Mouse (Mus musculus) hindlimb bud, embryonic 11.5 days (tissue): ENCODE measurements at regions not wholly inside any gene's neighbourhood (a gene's known extent, or its start where the extent isn't known, plus 50 kb on each side); places are given as distances from the start of the nearest gene placed in this dataset.
"Not testable (repeated sequence)": the region's sequence is repeated elsewhere in the genome, so short reads cannot be mapped to it uniquely, and the experiment has no call there.

Source experiments
- DNase-seq: peaks from one replicate; pipeline ENCODE4 v3.0.0-alpha.2; 2012; ENCODE audit warnings: low read depth, low spot score; ENCODE audit errors: extremely low spot score

DNA sequence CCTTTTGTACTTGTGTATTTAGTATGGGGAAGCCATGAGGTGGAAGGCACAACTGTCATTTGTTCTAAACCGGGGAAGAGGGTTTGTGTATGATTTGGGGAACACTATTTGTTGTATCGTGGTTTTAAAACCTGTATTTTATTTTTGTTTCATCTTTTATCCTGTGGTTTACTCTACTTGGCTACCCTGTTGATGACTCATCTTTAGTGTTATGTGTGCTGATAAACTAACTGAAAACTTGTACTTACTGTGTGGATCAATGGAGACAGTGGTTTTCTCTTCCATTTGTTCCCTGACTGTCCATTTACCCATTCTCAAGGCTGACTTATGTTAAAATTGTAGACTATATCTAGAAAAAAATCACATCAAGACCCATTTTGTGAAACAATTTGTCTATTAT lies 512.8 kb downstream of the Serpinb8 start:
- no peak for DNase-seq

- DNase-seq = no peak
Observed at GRCm38 (mm10) chr1:108110984-108111383, 521.2 kb downstream of the Serpinb8 start.

- DNase-seq = no peak
Observed at GRCm38 (mm10) chr1:108127393-108127792, 537.6 kb downstream of the Serpinb8 start.

DNA sequence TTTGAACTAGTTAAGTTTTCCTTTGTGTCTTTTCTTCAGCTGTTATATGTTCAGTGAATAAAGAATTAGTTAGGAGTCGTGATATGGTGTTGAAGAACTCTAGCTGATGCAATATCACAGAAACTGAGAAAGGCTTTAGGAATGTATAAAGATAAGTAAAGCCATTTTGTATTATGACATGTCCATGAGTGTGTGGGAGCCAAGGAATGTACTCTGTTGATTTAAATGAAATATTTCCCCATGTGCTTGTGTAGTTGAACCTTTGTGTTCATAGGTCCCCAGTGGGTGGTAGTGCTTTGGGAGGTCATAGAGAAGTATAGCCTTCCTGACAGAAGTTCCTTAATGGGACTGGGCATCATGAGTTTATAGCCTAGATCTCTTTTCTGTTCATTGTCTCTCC lies 542.2 kb downstream of the Serpinb8 start:
- DNase-seq = no peak

- DNase-seq = not testable (repeated sequence)
Observed at GRCm38 (mm10) chr1:108135346-108135745, 545.5 kb downstream of the Serpinb8 start.

DNA sequence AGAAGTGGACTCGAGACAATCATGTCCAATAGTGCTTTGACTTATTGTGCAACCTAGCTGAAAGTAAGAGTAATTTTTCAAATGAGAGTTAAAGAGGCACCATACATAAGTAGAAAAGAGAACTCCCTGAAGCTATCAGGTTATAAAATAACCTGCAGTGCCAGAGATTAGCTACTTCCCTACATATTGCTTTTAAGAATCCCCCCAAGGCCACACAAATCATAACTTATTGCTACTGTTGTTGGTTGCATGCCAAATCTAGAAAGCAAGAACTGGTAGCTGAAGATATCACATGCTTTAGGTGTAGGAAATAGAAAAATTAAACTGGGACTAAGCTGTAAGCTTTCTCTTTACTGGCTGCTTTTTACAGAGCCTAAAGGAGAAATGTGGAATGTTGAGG lies 554.3 kb downstream of the Serpinb8 start:
- no peak for DNase-seq

- no peak for DNase-seq
Observed at GRCm38 (mm10) chr1:108181350-108182167, 591.8 kb downstream of the Serpinb8 start.

- DNase-seq = no peak
Observed at GRCm38 (mm10) chr1:108182168-108182539, 592.3 kb downstream of the Serpinb8 start.

- DNase-seq = no peak
Observed at GRCm38 (mm10) chr1:108224047-108224446, 634.2 kb downstream of the Serpinb8 start.

DNA sequence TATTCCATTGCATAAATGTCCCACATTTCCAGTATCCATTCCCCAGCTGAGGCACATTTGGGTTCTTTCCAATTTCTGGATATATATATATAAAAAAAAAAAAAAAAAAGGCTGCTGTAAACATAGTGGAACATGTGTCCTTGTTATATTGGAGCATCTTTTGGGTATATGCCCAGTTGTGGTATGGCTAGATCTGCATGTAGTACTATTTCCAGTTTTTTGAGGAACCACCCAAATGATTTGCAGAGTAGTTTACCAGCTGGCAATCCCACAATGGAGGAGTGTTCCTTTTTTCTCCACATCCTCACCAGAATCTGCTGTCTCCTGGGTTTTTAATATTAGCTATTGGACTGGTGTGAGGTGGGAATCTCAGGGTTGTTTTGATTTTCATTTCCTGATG lies 650.3 kb downstream of the Serpinb8 start:
- no peak for DNase-seq

DNA sequence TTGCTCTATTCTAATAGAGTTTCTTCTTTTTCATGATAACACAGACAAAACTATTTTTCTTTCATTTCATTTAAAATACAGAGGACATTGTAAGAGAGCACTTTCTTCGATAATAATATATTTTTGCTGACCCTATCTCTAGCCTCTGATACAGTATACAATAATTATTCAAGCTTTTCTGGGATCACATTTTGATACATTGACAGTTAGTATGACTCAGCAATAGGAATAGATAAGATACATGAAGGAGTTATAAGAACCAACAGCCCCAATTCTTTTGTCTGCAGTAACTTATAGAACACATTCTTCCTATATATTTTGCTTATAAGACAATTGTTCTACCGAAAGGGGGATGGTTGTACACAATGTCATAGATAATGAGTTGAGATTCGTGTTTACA lies 665.3 kb downstream of the Serpinb8 start:
- DNase-seq = no peak

DNA sequence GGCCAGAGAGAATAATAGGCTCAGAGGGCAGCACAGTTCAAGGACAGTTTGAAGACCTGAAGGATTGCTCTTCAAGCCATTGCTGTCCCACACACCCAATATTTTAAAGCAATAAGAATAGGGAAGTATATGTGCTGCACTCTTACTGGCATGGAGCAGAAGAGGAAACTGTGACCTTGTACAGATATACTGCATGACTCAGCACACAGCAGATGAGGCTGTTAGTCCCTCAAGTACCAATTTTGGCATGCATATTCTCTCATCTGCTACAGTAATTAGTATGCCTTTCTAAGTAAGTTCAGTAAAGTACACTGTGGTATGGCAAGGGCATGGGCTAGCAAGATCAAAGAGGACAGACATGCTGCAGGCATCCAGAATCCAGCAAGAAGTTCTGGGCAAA lies 669.5 kb downstream of the Serpinb8 start:
- DNase-seq = no peak

GRCm38 (mm10) chr1:108282099-108282498 lies 692.3 kb downstream of the Serpinb8 start:
- DNase-seq = peak; percentile 39

DNA sequence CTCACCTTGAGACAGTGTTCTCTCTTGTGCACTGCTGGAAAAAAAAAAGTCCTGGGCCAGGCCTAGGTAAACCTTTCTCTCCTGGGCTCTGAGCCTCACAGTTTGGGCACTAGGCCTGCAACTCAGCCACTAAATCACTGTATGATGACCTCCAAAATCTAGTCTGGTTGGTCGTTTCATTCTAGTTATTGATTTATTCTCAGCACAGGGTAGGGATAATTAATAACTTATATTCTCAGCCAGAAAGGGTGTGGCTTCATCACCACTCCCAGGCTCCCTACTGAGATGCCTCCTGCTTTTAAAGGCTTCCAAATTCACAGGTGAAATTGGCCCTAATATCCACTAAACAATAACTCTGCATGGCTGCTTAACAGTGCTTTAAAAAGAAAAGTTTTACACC lies 696.8 kb downstream of the Serpinb8 start:
- no peak for DNase-seq
